Mouse (Mus musculus) kidney, adult 2 months (tissue): ENCODE results near the gene Pik3c2b. TPM values are rescaled to one million over a fixed set of nuclear protein-coding genes. Genes with fewer than 3 reads are reported as not detected.

Source experiments
- DNase-seq: peaks from one replicate; pipeline ENCODE4 v3.0.0; 2021
- H3K27ac ChIP-seq: fragments of 200-500 bp; 2 replicates; pipeline ENCODE4 v1.5.1; 2012; ENCODE audit warnings: low read depth, low read length, control low read depth, inconsistent platforms; ENCODE audit not compliant: insufficient read depth
- H3K27me3 ChIP-seq: fragments of 200-500 bp; replicated peaks from 2 replicates; pipeline ENCODE4 v1.6.1; 2012; ENCODE audit warnings: mild to moderate bottlenecking, moderate library complexity, low read length, inconsistent platforms; ENCODE audit not compliant: control insufficient read depth, insufficient read depth
- H3K36me3 ChIP-seq: fragments of 200-500 bp; 2 replicates; pipeline ENCODE4 v1.6.1; 2012; ENCODE audit warnings: mild to moderate bottlenecking, moderate library complexity, low read length, inconsistent platforms; ENCODE audit not compliant: control insufficient read depth, insufficient read depth
- H3K4me1 ChIP-seq: fragments of 200-500 bp; 2 replicates; pipeline ENCODE4 v1.6.1; 2011; ENCODE audit warnings: low read length; ENCODE audit not compliant: control insufficient read depth, insufficient read depth
- H3K4me3 ChIP-seq: fragments of 200-500 bp; 2 replicates; pipeline ENCODE4 v1.5.1; 2011; ENCODE audit warnings: mild to moderate bottlenecking, low read depth, low read length, control low read depth; ENCODE audit not compliant: insufficient read depth
- CTCF ChIP-seq: fragments of 200-500 bp; conservative IDR thresholded peaks from 2 replicates; pipeline ENCODE4 v1.5.1; 2011; ENCODE audit warnings: low read depth, mild to moderate bottlenecking, control low read depth, low read length, moderate library complexity, mixed read lengths; ENCODE audit not compliant: insufficient read depth, insufficient read length
- POLR2A ChIP-seq: fragments of 200-500 bp; IDR thresholded peaks from one replicate; pipeline ENCODE4 v1.6.1; 2011; ENCODE audit warnings: low read depth, low read length, control low read depth
- WGBS: fragments of 180-500 bp; shearing (Covaris S2); methylation state at CpG from one replicate; pipeline ENCODE4 v1.1.7; 2018; 5-methylcytosine and 5-hydroxymethylcytosine counted together
- polyA plus RNA-seq: library from polyadenylated mRNA; depleted of rRNA; stranded (reverse); fragments of >200 nt; gene quantifications from 2 replicates; pipeline ENCODE4 v1.2.3, GENCODE M21; 2012; rRNA removed

The Pik3c2b gene
- polyA plus RNA-seq: 3.6 TPM in 2 replicates

GRCm38 (mm10) chr1:133045011-133045860 lies at the start of gene Pik3c2b:
Pik3c2b (plus strand) TSS chr1:133045667.
- H3K4me3 ChIP-seq: peak within 1 kb of the TSS; percentile 85
- H3K36me3 ChIP-seq: no peaks in the 10 kb centered on the region
- DNase-seq: no peak
- H3K27me3 ChIP-seq: no peaks in the 10 kb centered on the region
- peak within 1 kb of the TSS; percentile 39 for H3K27ac ChIP-seq
- 5% methylated on average over 15 of the region's 15 CpGs for WGBS
- TF ChIP-seq CTCF (no peak), POLR2A (no peak)
- H3K4me1 ChIP-seq: peaks cover 3% of the 10 kb centered on the region; the same call in 1 of the 2 replicates

GRCm38 (mm10) chr1:133000347-133000746 lies 45.1 kb upstream of the Pik3c2b start:
- H3K27me3 ChIP-seq: no peaks in the 10 kb centered on the region
- H3K4me1 ChIP-seq: no peaks in the 10 kb centered on the region
- no peak for DNase-seq
- H3K27ac ChIP-seq: no peak overlapping the region
- H3K4me3 ChIP-seq: no peak overlapping the region
- TF ChIP-seq POLR2A (no peak), CTCF (no peak)
- peaks cover 13% of the 10 kb centered on the region for H3K36me3 ChIP-seq
- WGBS: 93% methylated on average over 6 of the region's 6 CpGs

- no peaks in the 10 kb centered on the region for H3K4me1 ChIP-seq
- TF ChIP-seq POLR2A (no peak), CTCF (no peak)
- DNase-seq: no peak
- 85% methylated on average over 3 of the region's 3 CpGs for WGBS
- no peak overlapping the region for H3K4me3 ChIP-seq
- H3K27me3 ChIP-seq: no peaks in the 10 kb centered on the region
- H3K36me3 ChIP-seq: peaks cover 4% of the 10 kb centered on the region
- H3K27ac ChIP-seq: no peak overlapping the region
Measured at GRCm38 (mm10) chr1:133006571-133006970, 38.9 kb upstream of the Pik3c2b start.

- no peak for DNase-seq
- Histone ChIP-seq H3K27me3 (no peaks in the 10 kb centered on the region), H3K36me3 (peaks cover 5% of the 10 kb centered on the region), H3K4me1 (no peaks in the 10 kb centered on the region), H3K27ac (no peak overlapping the region), H3K4me3 (no peak overlapping the region)
- TF ChIP-seq CTCF: no peak
- no peak for TF ChIP-seq POLR2A
- 80% methylated on average over 12 of the region's 13 CpGs for WGBS
Measured at GRCm38 (mm10) chr1:133011955-133012841, 33.3 kb upstream of the Pik3c2b start.

GRCm38 (mm10) chr1:133013331-133013730 lies 32.1 kb upstream of the Pik3c2b start:
- H3K4me3 ChIP-seq: no peak overlapping the region
- H3K4me1 ChIP-seq: no peaks in the 10 kb centered on the region
- peaks cover 5% of the 10 kb centered on the region; the same call in 1 of the 2 replicates for H3K36me3 ChIP-seq
- H3K27me3 ChIP-seq: no peaks in the 10 kb centered on the region
- TF ChIP-seq CTCF: no peak
- no peak for TF ChIP-seq POLR2A
- no peak overlapping the region for H3K27ac ChIP-seq
- DNase-seq: no peak

DNA sequence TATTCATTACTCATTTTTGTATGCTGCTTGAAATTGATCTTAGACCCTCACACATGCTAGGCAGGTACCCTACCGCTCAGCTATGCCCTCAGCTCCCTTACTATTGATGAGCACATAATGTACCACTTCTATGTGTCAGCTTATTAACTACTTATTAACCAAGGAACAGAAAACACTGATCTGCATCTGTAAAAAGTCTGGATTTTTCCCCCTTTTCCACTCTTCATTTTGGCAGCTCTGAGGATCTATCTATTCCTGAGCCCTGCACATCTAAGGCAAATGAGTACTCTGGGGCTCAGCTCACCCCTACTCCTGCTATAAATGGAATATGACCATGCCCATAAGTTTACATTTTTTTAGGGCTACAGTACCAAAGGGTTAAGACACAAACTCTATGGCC lies 31.3 kb upstream of the Pik3c2b start:
- Histone ChIP-seq H3K36me3 (peaks cover 5% of the 10 kb centered on the region; the same call in 1 of the 2 replicates), H3K27me3 (no peaks in the 10 kb centered on the region), H3K4me3 (no peak overlapping the region), H3K4me1 (no peaks in the 10 kb centered on the region), H3K27ac (no peak overlapping the region)
- WGBS: 95% methylated on average over 1 of the region's 1 CpGs
- TF ChIP-seq POLR2A (no peak), CTCF (no peak)
- no peak for DNase-seq
